Mouse (Mus musculus) stomach, postnatal 0 days (tissue): ENCODE measurements around the gene Srrm3.

Experiments
- CTCF ChIP-seq: IDR thresholded peaks from 2 replicates; pipeline ENCODE4 v1.5.1; 2016; ENCODE audit warnings: antibody characterized with exemption, low read depth, mild to moderate bottlenecking, moderate library complexity
- EP300 ChIP-seq: optimal IDR thresholded peaks from 2 replicates; pipeline ENCODE3; 2016; ENCODE audit warnings: antibody characterized with exemption

- TF ChIP-seq CTCF (no peak), EP300 (no peak)
Observed at GRCm38 (mm10) chr5:135835981-135836380, 29.3 kb downstream of the Srrm3 start.
